Mouse (Mus musculus) embryonic facial prominence, embryonic 12.5 days (tissue): Measurements from ENCODE around the gene Pias4. TPM values are rescaled to one million over a fixed set of nuclear protein-coding genes. Genes with fewer than 3 reads are reported as not detected.
"Not testable (repeated sequence)": the region's sequence is repeated elsewhere in the genome, so short reads cannot be mapped to it uniquely, and the experiment has no call there.

ENCODE experiments used
- ATAC-seq: fragments of 200-750 bp; cut with Nextera tagmentation; 2 replicates; pipeline ENCODE4 v1.8.0; 2017; ENCODE audit not compliant: insufficient number of reproducible peaks, insufficient read depth, low FRiP score, low TSS enrichment
- H3K27ac ChIP-seq: fragments of 300-500 bp; sonication (generic); 2 replicates; pipeline ENCODE4 v1.5.1; 2016; ENCODE audit warnings: mild to moderate bottlenecking
- H3K27me3 ChIP-seq: fragments of 300-500 bp; sonication (generic); 2 replicates; pipeline ENCODE4 v1.6.1; 2016; ENCODE audit warnings: mild to moderate bottlenecking, moderate library complexity
- H3K36me3 ChIP-seq: fragments of 300-500 bp; sonication (generic); 2 replicates; pipeline ENCODE4 v1.6.1; 2016; ENCODE audit warnings: mild to moderate bottlenecking
- H3K4me1 ChIP-seq: fragments of 300-500 bp; sonication (generic); 2 replicates; pipeline ENCODE4 v1.6.1; 2016
- H3K4me2 ChIP-seq: fragments of 300-500 bp; sonication (generic); replicated peaks from 2 replicates; pipeline ENCODE4 v1.6.1; 2016; ENCODE audit warnings: mild to moderate bottlenecking, moderate library complexity
- H3K4me3 ChIP-seq: fragments of 300-500 bp; sonication (generic); 2 replicates; pipeline ENCODE4 v1.5.1; 2016; ENCODE audit warnings: mild to moderate bottlenecking
- H3K9ac ChIP-seq: fragments of 300-500 bp; sonication (generic); 2 replicates; pipeline ENCODE4 v1.6.1; 2016; ENCODE audit warnings: mild to moderate bottlenecking, moderate library complexity
- H3K9me3 ChIP-seq: fragments of 300-500 bp; sonication (generic); 2 replicates; pipeline ENCODE4 v1.6.1; 2016; ENCODE audit warnings: mild to moderate bottlenecking, moderate library complexity
- WGBS: fragments of 180-500 bp; shearing (Covaris S2); methylation state at CpG from one replicate; pipeline ENCODE4 v1.1.7; 2016; 5-methylcytosine and 5-hydroxymethylcytosine counted together
- polyA plus RNA-seq: library from polyadenylated mRNA; unstranded; fragments of >200 nt; fragmentation: Nextera tagmentation; extraction: Ambion mirVana; gene quantifications from 2 replicates; pipeline ENCODE4 v1.2.1, GENCODE M21; 2016

Gene Pias4
- polyA plus RNA-seq, 1 experiment from 2014 or later = 57.5 TPM

GRCm38 (mm10) chr10:81190236-81190911 lies 22.7 kb upstream of the Pias4 start:
- no peak overlapping the region for H3K27ac ChIP-seq
- peaks cover 23% of the 10 kb centered on the region for H3K27me3 ChIP-seq
- ATAC-seq = no peak
- 0 out of 2 replicates have a peak, but pooled peaks cover 15% of the 10 kb centered on the region for H3K4me1 ChIP-seq
- H3K9ac ChIP-seq = no peak overlapping the region
- H3K4me3 ChIP-seq = no peak overlapping the region
- H3K9me3 ChIP-seq = no peaks in the 10 kb centered on the region
- H3K4me2 ChIP-seq = no peak overlapping the region
- WGBS = 73% methylated on average over 31 of the region's 31 CpGs
- peaks cover 39% of the 10 kb centered on the region for H3K36me3 ChIP-seq

- ATAC-seq = no peak
- WGBS = 81% methylated on average over 26 of the region's 26 CpGs
- Histone ChIP-seq H3K4me1 (peaks cover 18% of the 10 kb centered on the region), H3K9me3 (no peaks in the 10 kb centered on the region), H3K4me3 (no peak overlapping the region), H3K4me2 (no peak overlapping the region), H3K36me3 (peaks cover 43% of the 10 kb centered on the region), H3K27ac (no peak overlapping the region), H3K9ac (no peak overlapping the region; the same call in 1 of the 2 replicates), H3K27me3 (peaks cover 18% of the 10 kb centered on the region)
Observed at GRCm38 (mm10) chr10:81189821-81190220, 22.1 kb upstream of the Pias4 start.

- peaks cover 53% of the 10 kb centered on the region for H3K36me3 ChIP-seq
- no peak overlapping the region for H3K27ac ChIP-seq
- 91% methylated on average over 9 of the region's 9 CpGs for WGBS
- H3K4me1 ChIP-seq = peaks cover 18% of the 10 kb centered on the region
- no peak overlapping the region for H3K4me2 ChIP-seq
- H3K27me3 ChIP-seq = no peaks in the 10 kb centered on the region
- H3K4me3 ChIP-seq = no peak overlapping the region
- no peaks in the 10 kb centered on the region for H3K9me3 ChIP-seq
- H3K9ac ChIP-seq = no peak overlapping the region
- ATAC-seq = no peak
Observed at GRCm38 (mm10) chr10:81187161-81187560, 19.4 kb upstream of the Pias4 start.

- H3K27ac ChIP-seq = peak overlapping the region; percentile 73
- peaks cover 61% of the 10 kb centered on the region for H3K36me3 ChIP-seq
- H3K4me3 ChIP-seq = no peak overlapping the region
- H3K4me2 ChIP-seq = no peak overlapping the region; the same call in 1 of the 2 replicates
- 37% methylated on average over 4 of the region's 4 CpGs for WGBS
- no peak for ATAC-seq
- H3K9ac ChIP-seq = 0 out of 2 replicates have a peak overlapping the region, but pooled peaks have one; percentile 15
- peaks cover 26% of the 10 kb centered on the region for H3K4me1 ChIP-seq
- H3K9me3 ChIP-seq = no peaks in the 10 kb centered on the region
- no peaks in the 10 kb centered on the region for H3K27me3 ChIP-seq
Observed at GRCm38 (mm10) chr10:81184765-81185164, 17.0 kb upstream of the Pias4 start.

- no peak for ATAC-seq
- Histone ChIP-seq H3K27me3 (no peaks in the 10 kb centered on the region), H3K36me3 (peaks cover 68% of the 10 kb centered on the region), H3K4me2 (peak within 1 kb of the TSS; percentile 59), H3K4me1 (peaks cover 26% of the 10 kb centered on the region), H3K9ac (peak within 1 kb of the TSS; percentile 72), H3K9me3 (no peaks in the 10 kb centered on the region), H3K4me3 (peak within 1 kb of the TSS; percentile 64), H3K27ac (peak within 1 kb of the TSS; percentile 73)
- 87% methylated on average over 5 of the region's 5 CpGs for WGBS
Observed at GRCm38 (mm10) chr10:81183805-81184204, 16.1 kb upstream of the Pias4 start, which contains the start of gene 4930442H23Rik. Gene 4930442H23Rik, minus strand, starts transcription at chr10:81183849.

- Histone ChIP-seq H3K4me3 (peak within 1 kb of the TSS; percentile 64), H3K9ac (peak within 1 kb of the TSS; percentile 72), H3K36me3 (peaks cover 74% of the 10 kb centered on the region), H3K9me3 (no peaks in the 10 kb centered on the region), H3K27me3 (no peaks in the 10 kb centered on the region), H3K4me2 (peak within 1 kb of the TSS; percentile 59), H3K4me1 (peaks cover 37% of the 10 kb centered on the region), H3K27ac (peak within 1 kb of the TSS; percentile 73)
- peak; percentile 92 for ATAC-seq
- 5% methylated on average over 53 of the region's 53 CpGs for WGBS
Observed at GRCm38 (mm10) chr10:81182336-81183333, 14.9 kb upstream of the Pias4 start, which contains the start of gene Dapk3. Gene Dapk3, plus strand, starts transcription at chr10:81183005.

- Histone ChIP-seq H3K36me3 (peaks cover 68% of the 10 kb centered on the region), H3K27ac (peak overlapping the region; percentile 73), H3K9ac (peak overlapping the region; percentile 7; the same call in 1 of the 2 replicates), H3K4me1 (peaks cover 39% of the 10 kb centered on the region)
- ATAC-seq, H3K27me3 ChIP-seq, H3K9me3 ChIP-seq, H3K4me2 ChIP-seq, H3K4me3 ChIP-seq: not testable (repeated sequence)
- WGBS = 84% methylated on average over 12 of the region's 12 CpGs
Observed at GRCm38 (mm10) chr10:81181860-81182259, 14.1 kb upstream of the Pias4 start.

GRCm38 (mm10) chr10:81180946-81181345 lies 13.2 kb upstream of the Pias4 start:
- Histone ChIP-seq H3K9ac (no peak overlapping the region), H3K4me3 (no peak overlapping the region), H3K4me1 (peaks cover 39% of the 10 kb centered on the region), H3K27ac (no peak overlapping the region), H3K4me2 (no peak overlapping the region), H3K27me3 (no peaks in the 10 kb centered on the region), H3K9me3 (no peaks in the 10 kb centered on the region), H3K36me3 (peaks cover 65% of the 10 kb centered on the region)
- no peak for ATAC-seq
- WGBS = 92% methylated on average over 13 of the region's 13 CpGs

GRCm38 (mm10) chr10:81179451-81180342 lies 12.0 kb upstream of the Pias4 start:
- Histone ChIP-seq H3K9ac (no peak overlapping the region), H3K9me3 (no peaks in the 10 kb centered on the region), H3K36me3 (peaks cover 56% of the 10 kb centered on the region), H3K4me3 (no peak overlapping the region), H3K27me3 (no peaks in the 10 kb centered on the region), H3K4me2 (no peak overlapping the region), H3K27ac (no peak overlapping the region), H3K4me1 (peaks cover 37% of the 10 kb centered on the region)
- 90% methylated on average over 32 of the region's 32 CpGs for WGBS
- no peak for ATAC-seq

GRCm38 (mm10) chr10:81178927-81179326 lies 11.2 kb upstream of the Pias4 start:
- Histone ChIP-seq H3K4me2 (no peak overlapping the region), H3K27ac (no peak overlapping the region), H3K9ac (0 out of 2 replicates have a peak overlapping the region, but pooled peaks have one; percentile 91), H3K9me3 (no peaks in the 10 kb centered on the region), H3K27me3 (no peaks in the 10 kb centered on the region), H3K4me3 (no peak overlapping the region), H3K4me1 (peaks cover 39% of the 10 kb centered on the region), H3K36me3 (peaks cover 50% of the 10 kb centered on the region)
- 93% methylated on average over 11 of the region's 11 CpGs for WGBS
- no peak for ATAC-seq
